Mouse (Mus musculus) right cerebral cortex, postnatal 36 days (tissue): ENCODE data around the gene Msi2.

Source experiments
- DNase-seq, 2 experiments: peaks; one replicate each; pipeline ENCODE4 v3.0.0; 2022; ENCODE audit warnings: low spot score in 2 of 2, mixed read lengths in 1 of 2

Msi2 gene

GRCm38 (mm10) chr11:88564810-88565209 lies 153.5 kb downstream of the Msi2 start:
- DNase-seq, result no peak

- DNase-seq, result no peak
Observed at GRCm38 (mm10) chr11:88564363-88564762, 153.9 kb downstream of the Msi2 start.

GRCm38 (mm10) chr11:88561191-88561590 lies 157.1 kb downstream of the Msi2 start:
- DNase-seq, result no peak

- no peak for DNase-seq
Observed at GRCm38 (mm10) chr11:88560634-88561033, 157.7 kb downstream of the Msi2 start.

- DNase-seq, result no peak
Observed at GRCm38 (mm10) chr11:88559365-88559970, 158.8 kb downstream of the Msi2 start.

- no peak for DNase-seq
Observed at GRCm38 (mm10) chr11:88558731-88559130, 159.6 kb downstream of the Msi2 start.

- no peak for DNase-seq
Observed at GRCm38 (mm10) chr11:88557828-88558580, 160.3 kb downstream of the Msi2 start.

- DNase-seq, result no peak
Observed at GRCm38 (mm10) chr11:88557116-88557768, 161.1 kb downstream of the Msi2 start.

GRCm38 (mm10) chr11:88555902-88556549 lies 162.3 kb downstream of the Msi2 start:
- no peak for DNase-seq

- no peak for DNase-seq
Observed at GRCm38 (mm10) chr11:88555232-88555818, 163.0 kb downstream of the Msi2 start.

GRCm38 (mm10) chr11:88553521-88554310 lies 164.6 kb downstream of the Msi2 start:
- DNase-seq, result no peak

GRCm38 (mm10) chr11:88552987-88553386 lies 165.3 kb downstream of the Msi2 start:
- peak; percentile 60 to 63 for DNase-seq

GRCm38 (mm10) chr11:88552385-88552784 lies 165.9 kb downstream of the Msi2 start:
- no peak for DNase-seq

- peak; percentile 47 to 63 for DNase-seq
Observed at GRCm38 (mm10) chr11:88551034-88551433, 167.3 kb downstream of the Msi2 start.

- DNase-seq, result no peak
Observed at GRCm38 (mm10) chr11:88550083-88550907, 168.0 kb downstream of the Msi2 start.

GRCm38 (mm10) chr11:88549529-88549900 lies 168.8 kb downstream of the Msi2 start:
- no peak for DNase-seq

GRCm38 (mm10) chr11:88548832-88549528 lies 169.3 kb downstream of the Msi2 start:
- DNase-seq, result no peak

- DNase-seq, result no peak
Observed at GRCm38 (mm10) chr11:88548423-88548822, 169.9 kb downstream of the Msi2 start.

- DNase-seq, result no peak
Observed at GRCm38 (mm10) chr11:88543771-88544170, 174.5 kb downstream of the Msi2 start.

GRCm38 (mm10) chr11:88542817-88543216 lies 175.5 kb downstream of the Msi2 start:
- no peak for DNase-seq
